Mouse (Mus musculus): ENCODE measurements around the gene Gpr137.

GRCm38 (mm10) chr19:6975537-6976521, 33.5 kb upstream of the Gpr137 start, which contains the start of gene Plcb3:
- TF ChIP-seq USF1 (IDR thresholded peaks at IDR 0.05; ENCODE audit: low read depth) (no peak), CTCF (IDR thresholded peaks at IDR 0.05; ENCODE audit: control insufficient read depth, insufficient read depth, insufficient read length) (peak; percentile 29), CEBPB (IDR thresholded peaks at IDR 0.05; ENCODE audit: low read depth) (peak; percentile 79), MYOD1 (IDR thresholded peaks at IDR 0.05; ENCODE audit: control insufficient read depth, insufficient read length, low read depth) (peak; percentile 96), MYOG (IDR thresholded peaks at IDR 0.05; ENCODE audit: control insufficient read depth, extremely low read depth, insufficient read length) (no peak)

All from C2C12 (cell line).